Mouse (Mus musculus): ENCODE results near the gene Daxx. TPM values are rescaled to one million over a fixed set of nuclear protein-coding genes. Genes with fewer than 3 reads are reported as not detected.
"Not testable (repeated sequence)": the region's sequence is repeated elsewhere in the genome, so short reads cannot be mapped to it uniquely, and the experiment has no call there.

Gene Daxx
- polyA plus RNA-seq, 1 experiment from 2014 or later: 34.8 TPM

- Histone ChIP-seq H3K4me3 (ENCODE audit: low read depth, low read length) (peak overlapping the region; percentile 61), H3K4me2 (ENCODE audit: low read depth, low read length) (peak overlapping the region; percentile 63), H3K9ac (ENCODE audit: low read depth, low read length) (peak overlapping the region; percentile 70)
- ATAC-seq (ENCODE audit: low read depth); H3K27me3 ChIP-seq (replicated peaks; ENCODE audit: control insufficient read depth, insufficient read depth, low read length); H3K36me3 ChIP-seq (ENCODE audit: control insufficient read depth, insufficient read depth, low read length); DNase-seq (ENCODE audit: low spot score); H3K9me3 ChIP-seq (ENCODE audit: control insufficient read depth, low read length); H3K27ac ChIP-seq (replicated peaks; ENCODE audit: low read depth, low read length); H3K4me1 ChIP-seq (ENCODE audit: control insufficient read depth, insufficient read depth, low read length): not testable (repeated sequence)
- 1% methylated on average over 17 of the region's 44 CpGs for WGBS
Measured at GRCm38 (mm10) chr17:33889941-33890532, 19.2 kb upstream of the Daxx start.

DNA sequence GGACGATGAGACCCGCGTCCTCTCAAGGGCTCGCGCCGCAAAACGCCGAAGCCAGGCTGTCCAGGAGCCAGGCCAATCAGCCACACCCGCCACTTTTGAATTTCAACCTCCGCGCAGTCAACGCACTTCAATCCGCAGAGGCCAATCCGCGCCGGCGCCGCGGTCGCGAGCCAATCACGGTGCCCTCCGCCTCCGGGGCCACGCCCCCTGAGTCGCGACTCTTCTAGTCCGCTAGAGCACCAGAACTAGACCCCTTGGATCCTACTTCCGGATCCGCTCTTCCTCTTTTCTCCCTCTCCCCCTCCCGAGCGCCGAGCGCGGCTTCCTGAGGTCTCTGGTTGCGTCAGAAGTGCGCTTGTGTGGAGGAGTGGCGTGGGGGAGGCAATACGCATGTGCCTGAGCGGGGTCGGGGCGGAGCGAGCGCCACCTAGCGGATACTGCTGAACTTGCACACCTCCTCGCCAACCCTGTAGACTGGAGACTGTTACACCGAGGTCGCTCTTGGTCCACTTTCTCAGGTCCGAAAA lies 18.6 kb upstream of the Daxx start, which contains the start of gene Kifc1:
Kifc1 (minus strand) TSS at position 129 of the 527 bp plus-strand sequence.
- H3K4me1 ChIP-seq (ENCODE audit: control insufficient read depth, insufficient read depth, low read length): peaks cover 9% of the 10 kb centered on the region; the same call in 1 of the 2 replicates
- no peaks in the 10 kb centered on the region for H3K27me3 ChIP-seq (replicated peaks; ENCODE audit: control insufficient read depth, insufficient read depth, low read length)
- 1% methylated on average over 30 of the region's 49 CpGs for WGBS
- H3K4me2 ChIP-seq (ENCODE audit: low read depth, low read length): peak within 1 kb of the TSS; percentile 63
- H3K9me3 ChIP-seq (ENCODE audit: control insufficient read depth, low read length): no peaks in the 10 kb centered on the region
- DNase-seq (ENCODE audit: low spot score): peak; percentile 100
- ATAC-seq (ENCODE audit: low read depth): peak; percentile 99
- H3K36me3 ChIP-seq (ENCODE audit: control insufficient read depth, insufficient read depth, low read length): 0 out of 2 replicates have a peak, but pooled peaks cover 8% of the 10 kb centered on the region
- peak within 1 kb of the TSS; percentile 61 for H3K4me3 ChIP-seq (ENCODE audit: low read depth, low read length)
- H3K9ac ChIP-seq (ENCODE audit: low read depth, low read length): peak within 1 kb of the TSS; percentile 70
- no peak within 1 kb of the TSS for H3K27ac ChIP-seq (replicated peaks; ENCODE audit: low read depth, low read length)

DNA sequence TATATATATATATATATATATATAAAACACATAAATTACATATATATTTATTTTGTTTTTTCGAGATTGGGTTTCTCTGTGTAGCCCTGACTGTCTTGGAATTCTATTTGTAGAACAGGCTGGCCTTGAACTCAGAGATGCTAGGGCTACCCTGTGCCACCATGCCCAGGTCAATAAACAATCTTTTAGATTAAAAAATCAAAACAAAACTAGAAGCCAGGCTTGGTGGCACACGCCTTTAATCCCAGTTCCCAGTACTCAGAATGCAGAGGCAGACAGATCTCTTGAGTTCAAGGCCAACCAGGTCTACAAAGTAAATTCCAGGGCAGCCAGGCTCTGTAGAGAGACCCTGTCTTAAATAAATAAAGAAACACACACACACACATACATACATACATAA lies 17.9 kb upstream of the Daxx start:
- Histone ChIP-seq H3K36me3 (ENCODE audit: control insufficient read depth, insufficient read depth, low read length) (0 out of 2 replicates have a peak, but pooled peaks cover under 1% of the 10 kb centered on the region), H3K9ac (ENCODE audit: low read depth, low read length) (no peak overlapping the region), H3K4me1 (ENCODE audit: control insufficient read depth, insufficient read depth, low read length) (peaks cover 9% of the 10 kb centered on the region; the same call in 1 of the 2 replicates), H3K9me3 (ENCODE audit: control insufficient read depth, low read length) (no peaks in the 10 kb centered on the region), H3K4me3 (ENCODE audit: low read depth, low read length) (no peak overlapping the region), H3K27me3 (replicated peaks; ENCODE audit: control insufficient read depth, insufficient read depth, low read length) (no peaks in the 10 kb centered on the region), H3K4me2 (ENCODE audit: low read depth, low read length) (no peak overlapping the region), H3K27ac (replicated peaks; ENCODE audit: low read depth, low read length) (no peak overlapping the region)
- DNase-seq (ENCODE audit: low spot score) (no peak), ATAC-seq (ENCODE audit: low read depth) (no peak)
- WGBS: 66% methylated on average over 2 of the region's 2 CpGs

DNA sequence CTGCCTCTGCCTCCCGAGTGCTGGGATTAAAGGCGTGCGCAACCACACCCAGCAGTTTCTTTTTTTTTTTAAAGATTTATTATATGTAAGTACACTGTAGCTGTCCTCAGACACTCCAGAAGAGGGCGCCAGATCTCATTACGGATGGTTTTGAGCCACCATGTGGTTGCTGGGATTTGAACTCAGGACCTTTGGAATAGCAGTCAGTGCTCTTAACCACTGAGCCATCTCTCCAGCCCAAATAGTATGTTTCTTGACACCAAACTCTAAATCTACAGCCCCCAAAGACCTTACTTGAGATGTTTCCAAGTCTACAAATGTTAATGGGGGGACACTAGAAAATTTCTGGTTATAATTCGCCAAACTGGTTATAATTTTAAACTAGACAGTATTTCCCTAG lies 17.3 kb upstream of the Daxx start:
- not testable (repeated sequence) for H3K36me3 ChIP-seq (ENCODE audit: control insufficient read depth, insufficient read depth, low read length); DNase-seq (ENCODE audit: low spot score)
- WGBS: 70% methylated on average over 6 of the region's 6 CpGs

GRCm38 (mm10) chr17:33892429-33892828 lies 16.8 kb upstream of the Daxx start:
- H3K9ac ChIP-seq (ENCODE audit: low read depth, low read length): no peak overlapping the region
- H3K9me3 ChIP-seq (ENCODE audit: control insufficient read depth, low read length): no peaks in the 10 kb centered on the region
- no peak for DNase-seq (ENCODE audit: low spot score)
- ATAC-seq (ENCODE audit: low read depth): no peak
- H3K27ac ChIP-seq (replicated peaks; ENCODE audit: low read depth, low read length): no peak overlapping the region
- H3K4me2 ChIP-seq (ENCODE audit: low read depth, low read length): no peak overlapping the region
- 14% methylated on average over 7 of the region's 7 CpGs for WGBS
- H3K36me3 ChIP-seq (ENCODE audit: control insufficient read depth, insufficient read depth, low read length): no peaks in the 10 kb centered on the region
- H3K4me1 ChIP-seq (ENCODE audit: control insufficient read depth, insufficient read depth, low read length): peaks cover 9% of the 10 kb centered on the region; the same call in 1 of the 2 replicates
- H3K4me3 ChIP-seq (ENCODE audit: low read depth, low read length): no peak overlapping the region
- H3K27me3 ChIP-seq (replicated peaks; ENCODE audit: control insufficient read depth, insufficient read depth, low read length): no peaks in the 10 kb centered on the region

More for the DNA sequence above, 17.3 kb upstream of the Daxx start:
- not testable (repeated sequence) for H3K9ac ChIP-seq (ENCODE audit: low read depth, low read length); H3K9me3 ChIP-seq (ENCODE audit: control insufficient read depth, low read length); H3K4me3 ChIP-seq (ENCODE audit: low read depth, low read length); ATAC-seq (ENCODE audit: low read depth); H3K27me3 ChIP-seq (replicated peaks; ENCODE audit: control insufficient read depth, insufficient read depth, low read length); H3K4me1 ChIP-seq (ENCODE audit: control insufficient read depth, insufficient read depth, low read length); H3K27ac ChIP-seq (replicated peaks; ENCODE audit: low read depth, low read length); H3K4me2 ChIP-seq (ENCODE audit: low read depth, low read length)

- not testable (repeated sequence) for DNase-seq (ENCODE audit: low spot score); H3K4me1 ChIP-seq (ENCODE audit: control insufficient read depth, insufficient read depth, low read length); H3K9ac ChIP-seq (ENCODE audit: low read depth, low read length); H3K27ac ChIP-seq (replicated peaks; ENCODE audit: low read depth, low read length); H3K4me3 ChIP-seq (ENCODE audit: low read depth, low read length); H3K9me3 ChIP-seq (ENCODE audit: control insufficient read depth, low read length); H3K27me3 ChIP-seq (replicated peaks; ENCODE audit: control insufficient read depth, insufficient read depth, low read length); ATAC-seq (ENCODE audit: low read depth); H3K4me2 ChIP-seq (ENCODE audit: low read depth, low read length); H3K36me3 ChIP-seq (ENCODE audit: control insufficient read depth, insufficient read depth, low read length)
- 74% methylated on average over 4 of the region's 4 CpGs for WGBS
Measured at GRCm38 (mm10) chr17:33893011-33893410, 16.2 kb upstream of the Daxx start.

DNA sequence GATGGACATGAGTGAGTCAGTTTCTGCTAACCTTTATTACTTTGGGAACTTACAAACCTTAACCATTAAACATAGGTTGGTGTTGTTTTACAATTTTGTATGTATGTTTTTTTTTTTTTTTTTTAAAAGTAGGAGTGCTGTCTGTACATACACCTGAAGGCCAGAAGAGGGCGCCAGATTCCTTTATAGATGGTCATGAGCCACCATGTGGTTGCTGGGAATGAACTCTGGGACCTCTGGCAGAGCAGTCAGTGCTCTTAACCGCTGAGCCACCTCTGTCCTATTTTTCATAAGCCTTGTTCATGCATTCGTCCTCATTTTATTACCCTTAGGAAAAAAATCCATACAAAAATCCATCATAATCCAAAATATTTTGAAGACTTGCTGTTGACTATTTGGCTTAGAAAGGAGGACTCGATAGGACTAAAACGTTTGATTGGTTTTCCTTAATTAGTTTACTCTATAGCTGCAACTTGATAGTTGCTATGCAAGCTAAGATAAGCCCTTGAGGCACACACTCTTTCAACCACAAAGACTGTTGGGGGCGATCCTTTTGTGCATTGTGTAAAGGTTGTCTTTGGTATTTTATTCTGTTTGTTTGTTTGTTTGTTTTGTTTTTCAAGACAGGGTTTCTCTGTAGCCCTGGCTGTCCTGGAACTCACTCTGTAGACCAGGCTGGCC lies 12.0 kb upstream of the Daxx start:
- no peak overlapping the region for H3K9ac ChIP-seq (ENCODE audit: low read depth, low read length)
- no peak for ATAC-seq (ENCODE audit: low read depth)
- H3K27me3 ChIP-seq (replicated peaks; ENCODE audit: control insufficient read depth, insufficient read depth, low read length): no peaks in the 10 kb centered on the region
- no peaks in the 10 kb centered on the region for H3K36me3 ChIP-seq (ENCODE audit: control insufficient read depth, insufficient read depth, low read length)
- no peaks in the 10 kb centered on the region for H3K9me3 ChIP-seq (ENCODE audit: control insufficient read depth, low read length)
- 39% methylated on average over 6 of the region's 6 CpGs for WGBS
- H3K4me2 ChIP-seq (ENCODE audit: low read depth, low read length): no peak overlapping the region
- no peaks in the 10 kb centered on the region for H3K4me1 ChIP-seq (ENCODE audit: control insufficient read depth, insufficient read depth, low read length)
- no peak overlapping the region for H3K27ac ChIP-seq (replicated peaks; ENCODE audit: low read depth, low read length)
- H3K4me3 ChIP-seq (ENCODE audit: low read depth, low read length): no peak overlapping the region
- DNase-seq (ENCODE audit: low spot score): peak; percentile 60

GRCm38 (mm10) chr17:33898193-33898592 lies 11.0 kb upstream of the Daxx start:
- H3K27me3 ChIP-seq (replicated peaks; ENCODE audit: control insufficient read depth, insufficient read depth, low read length); H3K36me3 ChIP-seq (ENCODE audit: control insufficient read depth, insufficient read depth, low read length); ATAC-seq (ENCODE audit: low read depth); H3K4me1 ChIP-seq (ENCODE audit: control insufficient read depth, insufficient read depth, low read length); H3K9ac ChIP-seq (ENCODE audit: low read depth, low read length); DNase-seq (ENCODE audit: low spot score); H3K9me3 ChIP-seq (ENCODE audit: control insufficient read depth, low read length); H3K4me3 ChIP-seq (ENCODE audit: low read depth, low read length); H3K4me2 ChIP-seq (ENCODE audit: low read depth, low read length); H3K27ac ChIP-seq (replicated peaks; ENCODE audit: low read depth, low read length): not testable (repeated sequence)
- WGBS: 78% methylated on average over 4 of the region's 4 CpGs
